Mouse (Mus musculus) bone marrow macrophage, adult 2 months (primary cell): Measurements from ENCODE around the gene Epb41l5.

ENCODE experiments used
- CTCF ChIP-seq: IDR thresholded peaks from 2 replicates; pipeline ENCODE4 v1.5.1; 2012; ENCODE audit warnings: low read depth, mild to moderate bottlenecking, low read length, moderate library complexity
- POLR2A ChIP-seq: IDR thresholded peaks from 2 replicates; pipeline ENCODE4 v1.6.1; 2012; ENCODE audit warnings: mild to moderate bottlenecking, low read depth, low read length, borderline replicate concordance

GRCm38 (mm10) chr1:119641090-119641812 lies 7.5 kb downstream of the Epb41l5 start:
- TF ChIP-seq CTCF (no peak), POLR2A (no peak)
